Mouse (Mus musculus) lung, adult 2 months (tissue): ENCODE results near the gene Msi2. TPM values are rescaled to one million over a fixed set of nuclear protein-coding genes. Genes with fewer than 3 reads are reported as not detected.

Experiments used
- DNase-seq: peaks from one replicate; pipeline ENCODE4 v3.0.0; 2022
- H3K4me1 ChIP-seq: fragments of 200-500 bp; 2 replicates; pipeline ENCODE4 v1.6.1; 2011; ENCODE audit warnings: low read length; ENCODE audit not compliant: control insufficient read depth, insufficient read depth
- H3K4me3 ChIP-seq: fragments of 200-500 bp; replicated peaks from 2 replicates; pipeline ENCODE3; 2011; ENCODE audit warnings: low read depth, mild to moderate bottlenecking, control low read depth, low read length; ENCODE audit errors: extremely low read depth
- CTCF ChIP-seq: fragments of 200-500 bp; IDR thresholded peaks from 2 replicates; pipeline ENCODE4 v1.5.1; 2011; ENCODE audit warnings: mild to moderate bottlenecking, low read length, control low read depth; ENCODE audit not compliant: insufficient read depth
- POLR2A ChIP-seq: fragments of 200-500 bp; IDR thresholded peaks from 2 replicates; pipeline ENCODE4 v1.6.1; 2011; ENCODE audit warnings: low read depth, mild to moderate bottlenecking, control low read depth, low read length, borderline replicate concordance; ENCODE audit errors: extremely low read depth
- WGBS: fragments of 180-500 bp; shearing (Covaris S2); methylation state at CpG from one replicate; pipeline ENCODE4 v1.1.7; 2018; 5-methylcytosine and 5-hydroxymethylcytosine counted together
- polyA plus RNA-seq: library from polyadenylated mRNA; depleted of rRNA; stranded (reverse); fragments of >200 nt; gene quantifications from 2 replicates; pipeline ENCODE4 v1.2.3, GENCODE M21; 2012

Msi2 gene
- polyA plus RNA-seq, 1 experiment = 29.5 TPM

DNA sequence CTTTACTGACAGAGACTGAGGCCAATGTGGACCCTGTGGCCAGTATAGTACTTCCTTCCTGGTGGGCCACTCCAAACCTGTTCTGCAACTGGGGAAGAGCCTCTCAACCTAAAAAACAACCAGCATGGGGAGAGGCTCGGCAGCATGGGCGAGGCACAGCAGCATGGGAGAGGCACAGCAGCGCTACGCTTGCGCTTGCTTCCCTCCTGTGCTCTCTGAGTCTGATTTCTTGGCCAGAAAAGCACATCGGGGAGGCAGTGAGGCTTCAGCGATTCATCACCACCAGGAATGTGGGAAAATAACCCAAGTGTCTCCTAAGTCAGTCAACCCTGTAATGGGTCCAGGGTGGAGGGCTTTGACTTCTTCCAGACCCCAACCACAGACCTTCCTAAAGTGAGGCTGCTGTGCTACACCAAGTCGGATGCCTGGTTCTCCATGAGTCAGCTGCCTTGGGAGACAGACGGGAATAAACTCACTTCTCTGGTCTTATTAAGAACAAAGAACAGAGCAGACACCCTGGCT lies 297.2 kb downstream of the Msi2 start:
- Histone ChIP-seq H3K4me3 (no peak overlapping the region), H3K4me1 (no peaks in the 10 kb centered on the region; the same call in 1 of the 2 replicates)
- no peak for DNase-seq
- TF ChIP-seq CTCF (no peak), POLR2A (no peak)
- 76% methylated on average over 9 of the region's 9 CpGs for WGBS

DNA sequence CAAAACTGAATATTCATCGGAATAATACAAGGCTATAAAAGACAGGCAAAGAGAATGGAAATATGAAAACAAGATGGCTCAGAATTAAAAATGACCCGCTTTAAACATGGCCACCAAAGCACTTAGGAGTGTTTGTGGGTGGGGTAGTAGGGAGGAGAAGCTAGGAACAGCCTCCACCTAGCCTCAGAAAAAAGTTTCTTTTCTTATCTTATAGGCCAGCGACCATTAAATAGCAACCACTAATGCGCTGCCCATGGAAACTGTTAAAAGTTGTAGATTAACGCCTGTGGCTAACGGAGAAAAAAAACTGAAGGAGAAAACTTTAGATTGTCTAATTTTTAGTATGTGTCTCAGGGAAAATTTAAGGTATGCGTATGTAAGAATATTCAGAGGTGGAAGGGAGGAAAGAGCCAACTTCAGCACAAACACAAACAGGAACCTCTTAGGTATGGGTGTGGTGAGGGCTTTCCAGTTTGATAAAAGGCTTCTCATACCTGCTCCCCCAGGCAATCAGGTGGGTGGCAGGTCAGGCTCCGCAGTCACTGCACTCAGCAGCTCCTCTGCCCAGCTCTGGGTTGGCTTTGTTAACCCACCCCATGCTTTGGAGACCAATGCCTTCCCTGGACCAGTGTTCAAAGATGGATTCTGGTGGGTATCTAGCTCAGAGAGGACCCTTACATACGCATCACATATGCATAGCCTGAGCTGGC lies 298.5 kb downstream of the Msi2 start:
- Histone ChIP-seq H3K4me3 (no peak overlapping the region), H3K4me1 (no peaks in the 10 kb centered on the region; the same call in 1 of the 2 replicates)
- WGBS = 84% methylated on average over 9 of the region's 9 CpGs
- TF ChIP-seq POLR2A (no peak), CTCF (no peak)
- DNase-seq = no peak

- Histone ChIP-seq H3K4me1 (no peaks in the 10 kb centered on the region; the same call in 1 of the 2 replicates), H3K4me3 (no peak overlapping the region)
- TF ChIP-seq CTCF = no peak
- TF ChIP-seq POLR2A = no peak
- WGBS = 72% methylated on average over 7 of the region's 7 CpGs
- no peak for DNase-seq
Measured at GRCm38 (mm10) chr11:88419064-88419463, 299.2 kb downstream of the Msi2 start.

DNA sequence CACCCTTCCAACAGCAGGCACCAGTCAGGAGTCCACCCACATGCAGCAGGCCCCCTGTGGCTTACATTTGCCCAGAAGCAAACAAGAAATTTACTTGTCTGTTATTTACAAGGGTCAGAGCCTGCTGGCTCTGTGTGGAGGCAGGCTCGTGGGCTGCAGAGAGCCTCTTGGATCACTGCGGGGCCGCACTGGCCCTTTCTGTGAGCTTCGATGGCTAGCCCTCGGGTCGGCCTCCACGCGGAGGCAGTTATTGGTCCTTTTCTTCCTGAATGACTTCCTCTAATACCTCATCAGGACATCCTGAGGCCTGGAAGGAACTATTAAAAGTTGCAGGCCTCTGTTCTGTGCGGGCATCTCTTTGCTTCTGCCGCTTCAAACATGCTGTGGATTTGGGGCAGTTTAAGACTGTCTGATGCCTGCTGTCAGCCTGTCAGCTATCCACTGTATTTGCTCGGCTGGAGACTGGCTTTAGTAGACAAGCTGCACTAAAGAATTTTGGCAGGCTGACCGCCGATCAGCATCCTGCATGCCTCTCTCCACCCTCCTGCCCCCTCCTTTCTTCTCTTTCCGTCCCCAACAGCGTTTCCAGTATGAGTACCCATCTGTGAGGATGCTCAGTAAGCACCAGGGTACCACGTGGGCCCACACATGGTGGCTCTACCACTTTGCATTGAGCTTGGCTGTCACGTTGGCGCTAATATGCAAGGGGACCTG lies 304.0 kb downstream of the Msi2 start:
- WGBS = 66% methylated on average over 18 of the region's 18 CpGs
- H3K4me1 ChIP-seq = no peaks in the 10 kb centered on the region

DNA sequence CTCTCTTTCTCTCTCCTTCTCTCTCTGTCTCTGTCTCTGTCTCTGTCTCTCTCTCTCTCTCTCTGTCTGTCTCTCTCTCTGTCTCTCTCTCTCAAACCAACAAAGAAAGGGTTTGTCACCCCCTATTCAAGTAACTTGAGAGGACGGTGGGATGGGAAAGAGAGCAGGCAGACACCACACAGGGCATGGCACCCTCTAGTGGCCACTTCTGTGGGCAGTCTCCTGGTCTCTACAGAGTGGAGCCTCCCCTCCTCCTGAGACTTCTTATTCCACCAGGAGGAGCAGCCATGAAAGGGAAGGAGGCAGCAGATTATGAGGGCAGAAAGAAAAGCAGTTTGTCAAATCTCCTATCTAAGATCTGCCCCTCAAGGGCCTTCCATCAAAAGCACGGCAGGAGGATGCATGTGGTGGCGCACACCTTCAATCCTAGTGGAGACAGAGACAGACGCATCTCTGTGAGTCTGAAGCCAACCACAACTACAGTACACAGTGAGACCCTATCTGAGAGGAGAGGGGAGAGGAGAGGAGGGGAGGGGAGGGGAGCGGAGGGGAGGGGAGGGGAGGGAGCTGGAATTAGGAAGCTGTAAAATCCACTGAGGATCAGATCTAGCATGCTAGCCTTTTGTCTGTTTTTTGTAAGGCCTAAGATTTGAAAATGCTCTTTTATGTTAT lies 305.8 kb downstream of the Msi2 start:
- no peak overlapping the region for H3K4me3 ChIP-seq
- peak; percentile 81 for TF ChIP-seq CTCF
- TF ChIP-seq POLR2A = no peak
- peak; percentile 57 for DNase-seq
- H3K4me1 ChIP-seq = no peaks in the 10 kb centered on the region
- 59% methylated on average over 5 of the region's 5 CpGs for WGBS

More for the DNA sequence above, 304.0 kb downstream of the Msi2 start:
- H3K4me3 ChIP-seq = no peak overlapping the region
- TF ChIP-seq POLR2A (no peak), CTCF (no peak)
- DNase-seq = no peak

GRCm38 (mm10) chr11:88408305-88408704 lies 310.0 kb downstream of the Msi2 start:
- TF ChIP-seq CTCF = no peak
- TF ChIP-seq POLR2A = no peak
- DNase-seq = no peak
- Histone ChIP-seq H3K4me1 (peaks cover 3% of the 10 kb centered on the region; the same call in 1 of the 2 replicates), H3K4me3 (no peak overlapping the region)
- WGBS = 89% methylated on average over 8 of the region's 8 CpGs

GRCm38 (mm10) chr11:88406408-88406915 lies 311.9 kb downstream of the Msi2 start:
- Histone ChIP-seq H3K4me3 (no peak overlapping the region), H3K4me1 (peaks cover 3% of the 10 kb centered on the region; the same call in 1 of the 2 replicates)
- DNase-seq = no peak
- no peak for TF ChIP-seq CTCF
- no peak for TF ChIP-seq POLR2A
- WGBS = 79% methylated on average over 3 of the region's 3 CpGs

- peaks cover 5% of the 10 kb centered on the region; the same call in 1 of the 2 replicates for H3K4me1 ChIP-seq
- WGBS = 33% methylated on average over 17 of the region's 17 CpGs
- TF ChIP-seq POLR2A (no peak), CTCF (no peak)
- H3K4me3 ChIP-seq = no peak overlapping the region
- DNase-seq = no peak
Measured at GRCm38 (mm10) chr11:88404816-88405613, 313.3 kb downstream of the Msi2 start.

DNA sequence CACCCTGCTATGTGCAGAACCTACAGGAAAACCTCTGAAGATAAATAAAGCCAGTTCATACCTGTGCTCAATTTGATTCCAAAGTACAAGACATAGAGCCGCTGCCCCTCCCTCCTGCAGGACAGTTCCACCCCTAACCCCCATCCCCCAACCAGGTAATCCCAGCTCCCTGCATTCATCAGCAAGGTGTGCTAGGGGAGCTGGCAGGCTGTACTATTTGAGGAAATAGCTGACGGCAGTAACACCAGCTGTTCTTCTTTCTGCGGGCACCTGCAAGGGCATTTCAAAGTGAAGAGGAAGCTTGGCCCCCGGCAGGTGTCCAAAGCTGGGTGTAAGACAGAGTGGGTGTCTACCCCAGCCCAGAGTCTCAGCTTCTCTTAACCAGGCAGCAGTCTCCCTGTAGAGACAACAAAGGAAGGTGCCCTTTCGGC lies 314.1 kb downstream of the Msi2 start:
- 73% methylated on average over 5 of the region's 5 CpGs for WGBS
- no peak overlapping the region for H3K4me3 ChIP-seq
- DNase-seq = no peak
- peaks cover 5% of the 10 kb centered on the region; the same call in 1 of the 2 replicates for H3K4me1 ChIP-seq
- TF ChIP-seq POLR2A = no peak
